Mouse (Mus musculus) kidney, adult 8-10 months (tissue): Measurements from ENCODE around the gene Gm37419.

ENCODE experiments used
- DNase-seq, 2 experiments: peaks; one replicate each; pipeline ENCODE4 v3.0.0; 2022

Gm37419 gene

DNA sequence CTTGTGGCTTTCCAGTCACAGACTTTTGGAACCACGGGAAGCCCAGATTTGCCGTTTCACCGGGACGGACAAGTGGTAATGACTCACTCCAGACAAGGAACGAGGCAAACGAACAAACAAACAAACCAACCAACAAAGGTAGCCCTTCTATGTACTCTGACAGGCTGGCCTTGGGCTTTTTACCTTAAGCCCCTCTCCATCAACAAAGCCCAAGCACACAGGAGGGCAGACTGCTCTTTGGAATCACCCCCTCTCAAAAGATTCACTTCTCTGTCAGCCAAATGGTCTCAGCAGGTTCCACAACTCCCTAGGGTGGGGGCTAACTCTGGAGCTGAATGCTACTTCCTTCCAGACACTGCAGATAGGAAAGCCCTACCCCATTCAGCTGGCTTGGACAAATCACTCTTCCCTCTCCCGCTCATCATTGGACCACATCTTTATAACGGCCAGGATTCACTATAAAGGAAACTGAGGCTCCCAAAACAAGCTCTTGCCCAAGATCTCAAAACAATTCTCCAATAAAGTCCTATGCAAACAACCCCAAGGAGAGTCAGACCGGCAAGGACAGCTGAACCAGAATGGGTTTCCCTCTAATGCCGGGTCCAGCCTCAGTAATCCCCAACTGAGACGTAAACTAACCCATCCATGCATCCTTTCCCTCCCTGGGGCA is 7.9 kb upstream of the Gm37419 start:
- no peak for DNase-seq

DNA sequence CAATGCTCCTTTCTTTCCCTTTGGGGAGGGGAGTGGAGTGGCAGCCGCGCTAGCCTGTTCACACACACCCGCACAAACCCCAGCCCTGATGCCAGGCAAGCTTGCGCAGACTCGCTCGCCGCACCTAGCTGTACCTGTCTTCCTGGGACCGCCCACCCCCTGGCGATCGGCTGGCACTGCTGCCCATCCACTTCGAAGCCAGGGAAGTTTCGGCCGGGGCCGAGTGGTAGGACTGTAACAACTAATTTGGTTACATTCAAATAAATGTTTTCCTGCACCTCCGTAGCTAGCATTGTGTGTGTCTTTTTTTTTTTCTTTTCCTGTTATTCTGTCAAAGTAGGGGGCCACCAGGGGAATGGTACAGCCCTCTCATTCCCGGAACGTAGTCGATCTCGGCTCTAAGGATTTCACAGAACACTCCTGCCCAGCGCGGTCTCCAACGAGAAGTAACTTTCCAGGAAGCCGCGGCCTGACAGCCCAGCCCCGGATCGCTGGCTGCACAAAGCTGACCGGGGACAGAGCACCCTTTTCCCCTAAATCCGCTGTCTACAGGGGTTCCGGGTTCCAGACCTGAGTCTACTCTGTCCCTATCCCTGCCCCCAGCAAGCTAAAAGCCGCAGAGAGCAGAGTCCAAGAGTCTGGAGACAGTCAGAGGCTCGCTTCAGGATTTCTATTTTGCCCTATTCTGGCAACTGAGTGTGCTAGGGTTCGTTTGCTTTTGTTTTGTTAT is 7.1 kb upstream of the Gm37419 start:
- peak in 1 of 2 experiments; percentile 55 for DNase-seq

DNA sequence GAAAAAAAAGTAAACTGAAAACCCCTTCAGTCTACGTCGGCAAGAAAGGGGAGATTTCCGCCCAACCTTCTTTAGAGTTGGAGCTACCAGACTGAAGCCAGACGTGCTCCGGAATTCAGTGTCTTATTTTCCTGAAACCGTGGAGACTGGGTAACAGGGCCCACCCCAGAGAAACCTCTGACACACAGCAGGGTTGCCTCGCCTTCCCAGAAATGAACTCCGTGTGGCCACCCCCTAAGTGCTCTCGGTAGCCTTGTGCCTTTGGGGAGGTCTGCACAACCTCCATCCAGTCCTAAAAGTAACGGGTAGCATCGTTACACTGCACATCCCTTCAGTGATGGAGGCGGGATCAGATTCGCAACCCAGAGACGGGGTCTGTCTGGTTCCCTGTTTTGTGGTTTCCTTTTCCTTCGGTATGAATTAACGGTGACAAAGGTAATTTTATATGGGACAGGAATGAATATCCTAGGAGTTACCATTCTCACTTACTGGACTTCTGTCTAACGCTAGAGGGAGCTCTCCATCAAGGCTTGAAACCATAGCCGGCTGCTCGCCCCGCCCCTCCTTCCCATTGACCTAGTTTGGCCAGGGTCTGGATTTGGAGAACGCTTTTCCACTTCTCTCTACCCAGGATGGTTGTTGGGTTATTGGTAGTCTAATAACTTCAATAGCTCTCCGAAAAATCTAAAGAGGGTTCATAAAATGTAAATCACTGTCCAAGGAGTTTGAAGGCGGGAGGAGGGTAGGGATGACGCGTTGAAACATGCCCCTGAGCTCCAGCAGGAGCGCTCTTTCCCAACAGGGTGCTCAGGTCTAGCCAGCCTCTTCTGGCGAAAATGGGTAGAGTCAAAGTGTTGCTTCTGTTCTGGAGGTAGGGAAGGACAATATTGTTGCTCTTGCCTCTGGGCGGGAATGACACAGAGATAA is 6.1 kb upstream of the Gm37419 start:
- peak; percentile 84 to 89 for DNase-seq

DNA sequence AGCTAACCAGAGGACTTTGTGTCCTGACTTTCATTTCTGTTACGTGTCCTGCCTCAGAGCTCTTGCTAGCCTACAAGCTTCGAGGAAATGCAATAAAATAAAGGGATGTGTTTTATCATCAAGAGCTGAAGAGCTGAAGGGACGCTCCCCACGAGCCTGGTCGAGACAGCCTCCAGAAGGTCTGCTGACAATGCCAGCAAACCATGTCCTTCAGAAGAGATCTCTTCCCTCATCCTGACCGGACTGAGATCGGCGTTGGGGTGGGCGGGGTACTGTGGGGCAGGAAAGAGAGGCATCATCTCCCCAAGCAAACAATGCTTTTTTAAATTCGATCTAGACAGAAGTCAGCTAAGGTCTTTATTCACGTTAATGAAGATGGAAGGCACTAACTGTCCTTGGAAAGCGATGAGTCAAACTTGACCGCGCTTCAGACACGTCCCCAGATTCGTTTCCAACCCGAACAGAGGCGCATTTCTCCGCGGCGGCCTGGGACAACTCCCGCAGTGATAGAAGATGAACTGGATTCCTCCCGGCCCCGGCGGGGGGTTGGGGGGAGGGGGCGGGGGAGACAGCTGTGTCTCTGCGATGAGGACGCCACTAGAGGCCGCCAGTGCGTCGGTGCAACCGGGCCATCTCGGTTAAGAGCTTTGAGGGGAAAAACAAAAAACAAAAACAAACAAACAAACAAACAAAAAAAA is 5.2 kb upstream of the Gm37419 start:
- peak; percentile 60 to 75 for DNase-seq

DNA sequence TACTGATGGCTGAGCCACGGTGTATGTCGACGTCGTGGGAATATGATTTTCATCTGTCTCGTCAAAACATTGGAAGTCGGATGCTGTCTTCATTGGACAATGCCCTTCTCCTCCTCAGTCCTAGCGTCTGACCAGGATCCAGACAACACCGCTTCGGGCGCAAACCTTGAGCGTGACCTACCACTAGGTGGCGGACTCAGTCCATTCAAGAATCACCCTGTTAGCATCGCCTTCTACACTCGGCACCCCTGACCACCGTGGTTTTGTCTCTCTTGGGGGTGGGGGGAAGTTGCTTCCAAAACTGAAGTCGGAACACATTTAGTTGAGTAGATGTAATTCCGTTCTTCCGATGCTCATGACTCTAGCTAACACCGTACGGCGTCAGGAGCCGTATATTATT is 4.1 kb upstream of the Gm37419 start:
- peak; percentile 84 to 95 for DNase-seq

DNA sequence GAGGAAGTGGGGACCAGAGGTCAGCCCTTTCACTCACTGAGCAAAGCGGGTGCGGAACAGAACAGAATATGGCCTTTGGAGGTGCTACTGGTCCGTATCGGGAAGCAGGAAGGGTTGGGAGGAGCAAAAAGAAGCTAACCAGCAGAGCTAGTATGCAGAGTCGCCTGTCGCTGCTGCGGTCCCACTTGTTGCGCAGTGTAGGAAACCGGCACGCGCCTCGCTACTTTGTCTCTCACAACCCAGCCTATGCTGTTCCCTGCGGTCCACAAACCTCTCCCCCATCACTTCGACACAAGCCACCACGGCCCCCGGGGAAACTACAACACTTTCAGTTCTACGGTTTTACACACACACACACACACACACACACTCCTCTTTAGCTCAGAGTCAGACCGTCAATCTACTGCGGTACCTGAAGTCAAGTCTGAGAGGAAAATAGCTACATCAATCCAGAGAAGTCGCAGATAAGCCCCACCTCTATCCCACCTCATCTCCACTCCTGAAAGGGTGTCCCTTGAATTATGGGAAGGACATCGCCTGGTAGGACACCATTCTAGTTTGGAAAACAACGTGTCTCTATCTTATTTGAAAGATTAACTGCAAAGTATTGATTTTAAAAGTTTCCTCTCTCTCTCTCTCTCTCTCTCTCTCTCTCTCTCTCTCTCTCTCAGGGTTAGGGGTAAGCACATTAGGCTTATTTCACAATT is 3.4 kb upstream of the Gm37419 start:
- peak; percentile 56 to 63 for DNase-seq

DNA sequence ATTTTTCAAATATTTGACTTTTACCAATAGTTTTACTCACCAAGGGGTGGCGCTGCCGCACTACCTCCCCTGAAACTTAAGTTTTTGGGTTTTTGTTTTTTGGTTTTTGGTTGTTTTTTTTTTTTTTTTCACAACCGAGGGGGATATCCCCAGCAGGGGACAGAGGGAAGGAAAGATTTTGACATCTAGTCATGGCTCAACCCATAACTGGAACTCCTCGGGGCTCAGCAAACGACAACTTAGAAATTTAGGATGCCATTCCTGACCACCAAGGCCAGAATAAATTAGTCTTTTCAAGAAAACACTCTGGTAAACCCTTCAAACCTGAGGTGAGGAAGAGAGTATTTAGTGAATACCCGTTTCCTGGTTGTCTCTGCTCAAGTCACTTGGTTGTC is 2.8 kb upstream of the Gm37419 start:
- DNase-seq = peak in 1 of 2 experiments; percentile 56

DNA sequence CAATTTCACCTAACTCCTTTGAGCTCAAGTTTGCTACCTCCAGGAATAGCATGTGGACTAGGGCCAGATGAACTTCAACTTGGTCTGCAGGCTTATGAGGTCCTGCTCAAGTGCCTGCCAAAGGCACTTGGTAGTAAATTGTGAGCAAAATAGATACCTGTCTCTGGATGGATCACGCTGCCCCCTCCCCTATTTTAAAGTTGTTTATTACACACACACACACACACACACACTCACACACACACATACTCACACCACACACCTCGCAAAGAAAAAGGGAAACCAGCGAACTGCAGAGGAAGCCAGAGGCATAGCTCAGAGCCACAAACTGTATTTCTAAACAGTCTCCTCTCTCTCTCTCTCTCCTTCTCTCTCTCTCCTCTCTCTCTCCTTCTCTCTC is 2.1 kb upstream of the Gm37419 start:
- DNase-seq = no peak

DNA sequence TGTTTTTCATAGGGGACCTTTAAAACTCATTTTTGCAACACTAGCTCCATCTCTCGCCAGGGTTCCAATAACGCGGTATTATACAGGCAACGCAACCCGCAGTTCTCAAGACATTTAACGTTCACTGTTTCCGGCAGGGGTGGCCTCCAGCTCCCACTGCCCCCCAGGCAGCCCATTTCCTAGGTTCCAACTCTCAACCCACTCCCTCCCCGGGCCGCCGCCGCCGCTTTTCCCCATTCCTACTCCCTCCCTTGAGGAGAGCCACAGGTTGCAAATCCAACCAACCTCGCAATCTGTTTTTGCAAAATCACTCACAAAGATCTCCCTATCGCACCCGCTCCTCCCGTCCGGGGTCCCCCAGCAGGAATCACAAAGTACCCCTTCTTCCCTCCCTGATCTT is 1.4 kb upstream of the Gm37419 start:
- DNase-seq = no peak

DNA sequence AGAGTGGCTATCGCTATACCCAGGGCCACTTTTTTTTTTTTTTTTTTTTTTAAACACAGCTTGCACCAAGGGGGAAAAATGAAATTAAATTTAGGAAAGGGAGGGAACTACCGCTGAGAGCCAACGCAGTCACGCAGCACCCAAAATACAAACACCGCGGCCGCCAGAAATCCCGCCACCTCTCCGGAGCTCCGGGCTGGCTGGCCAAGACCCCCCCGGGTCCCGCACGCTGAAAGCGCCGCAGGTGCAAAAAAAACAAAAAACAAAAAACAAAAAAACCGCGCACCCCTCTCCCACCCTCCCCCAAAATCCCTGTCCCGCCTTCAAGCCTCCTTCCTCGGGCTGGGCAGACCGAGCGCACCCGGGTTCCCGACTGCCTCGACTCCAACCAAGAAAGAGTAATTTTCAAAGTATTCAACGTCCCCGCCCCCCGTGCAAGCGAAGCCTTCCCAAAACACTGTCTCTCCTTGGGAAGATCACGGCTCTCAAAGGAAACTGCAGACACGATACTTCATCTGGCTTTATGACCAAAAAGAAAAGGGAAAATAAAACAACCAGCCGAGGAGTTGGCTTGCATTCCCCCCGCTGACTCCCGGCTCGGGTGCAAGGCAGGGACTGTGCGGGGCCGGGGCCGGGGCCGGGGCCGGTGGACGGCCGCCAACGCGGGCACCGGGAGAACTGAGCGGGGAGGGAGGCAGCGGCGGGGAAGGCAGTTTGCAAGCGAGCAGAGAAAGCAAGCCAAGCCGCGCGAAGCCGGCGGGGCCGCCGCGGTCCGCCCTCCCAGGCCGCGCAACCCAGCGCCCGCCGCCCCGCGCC is 733 bp upstream of the Gm37419 start:
- no peak for DNase-seq

DNA sequence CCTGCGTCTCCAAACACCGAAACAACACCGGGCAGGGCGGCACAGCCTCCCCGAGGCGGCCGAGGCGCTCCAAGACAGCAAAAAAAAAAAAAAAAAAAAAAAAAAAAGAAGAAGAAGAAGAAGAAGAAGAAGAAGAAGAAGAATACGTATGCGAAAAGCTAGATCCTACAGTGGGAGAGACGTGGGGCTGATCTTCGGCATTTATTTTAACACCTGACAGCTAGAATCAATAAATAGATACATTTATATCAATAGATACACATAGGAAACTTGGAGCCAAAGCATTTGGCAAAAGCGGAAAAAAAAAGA is 171 bp upstream of the Gm37419 start:
- DNase-seq = no peak

DNA sequence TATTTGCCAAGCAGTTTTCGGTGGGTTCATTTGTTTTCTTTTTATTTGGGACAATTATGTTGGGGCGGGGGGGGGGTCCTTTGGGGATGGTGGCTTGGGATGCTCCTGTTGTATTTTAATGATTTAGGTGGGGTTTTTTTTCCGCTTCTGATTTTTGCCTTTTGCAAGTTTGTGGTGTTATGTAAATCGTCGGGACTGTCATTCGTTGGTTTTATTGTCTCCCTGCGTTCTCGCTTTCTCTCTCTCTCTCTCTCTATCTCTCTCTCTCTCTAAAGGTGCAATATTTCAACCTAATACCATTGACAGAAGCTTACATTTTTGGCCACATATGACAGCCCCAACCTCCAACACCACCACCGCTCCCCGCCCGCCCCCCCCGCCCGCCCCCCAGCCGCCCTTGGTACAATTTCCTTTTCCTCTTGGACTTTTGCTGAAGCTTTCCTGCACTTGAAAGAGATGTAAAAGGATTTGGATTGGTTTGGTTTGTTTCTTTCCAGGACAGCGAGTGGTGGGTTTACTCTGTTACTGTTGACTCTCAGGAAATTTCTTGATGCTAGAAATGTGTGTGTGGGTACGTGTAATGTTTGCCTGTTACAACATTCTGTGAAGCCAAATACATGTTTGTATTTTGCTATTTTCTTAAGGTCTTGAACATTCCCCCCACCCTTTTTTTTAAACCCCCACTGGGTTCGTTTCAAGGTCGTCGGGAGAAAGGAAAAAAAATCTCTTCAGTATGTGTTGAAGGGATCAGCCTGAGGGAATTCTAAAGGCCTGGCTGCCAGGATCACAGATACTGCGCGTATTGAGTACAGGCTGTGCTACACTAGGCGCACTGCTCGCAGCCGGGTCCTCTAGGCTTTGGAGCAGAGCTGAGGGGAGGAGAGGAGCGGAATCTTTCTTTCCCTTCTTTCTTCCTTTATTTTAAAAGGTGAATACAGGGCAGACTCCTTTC is 1.2 kb downstream of the Gm37419 start:
- no peak for DNase-seq

DNA sequence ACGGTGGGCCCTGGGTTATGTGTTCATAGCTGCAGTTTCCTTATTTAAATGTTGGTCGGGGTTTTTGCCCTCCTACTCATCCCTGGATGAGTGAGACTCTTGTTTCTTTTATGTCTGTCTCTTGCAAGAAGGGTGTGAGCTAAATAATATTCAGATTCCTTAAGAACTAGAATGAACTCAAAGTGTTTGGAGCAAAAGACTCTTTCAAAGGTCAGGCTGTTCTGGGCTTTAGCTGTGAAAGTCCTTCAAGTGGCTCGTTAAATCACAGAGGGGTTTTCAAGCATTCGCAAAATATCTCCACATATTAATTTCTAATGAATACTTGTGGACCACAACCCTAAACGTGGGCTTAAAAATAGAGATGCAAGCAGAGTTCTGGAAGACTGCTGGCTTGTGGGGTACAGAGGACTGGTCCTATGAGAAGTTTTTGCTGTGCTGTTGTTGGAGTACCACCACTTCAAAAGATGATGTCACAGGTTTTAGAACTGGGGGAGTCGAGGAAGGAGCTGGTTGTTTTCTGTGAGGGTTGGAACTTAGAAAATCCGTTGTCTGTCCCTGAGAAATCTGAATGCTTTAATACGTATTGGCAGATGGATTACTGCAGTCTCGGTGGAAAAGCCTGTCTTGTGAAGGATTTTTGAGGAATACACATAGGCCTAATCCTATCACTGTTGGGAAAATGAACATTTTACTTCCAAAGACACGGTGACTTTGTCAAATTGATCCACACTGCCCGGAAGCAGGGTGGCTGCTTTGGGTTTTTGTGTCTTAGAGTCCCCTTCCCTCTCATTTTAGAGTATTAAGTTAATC is 2.1 kb downstream of the Gm37419 start:
- no peak for DNase-seq

DNA sequence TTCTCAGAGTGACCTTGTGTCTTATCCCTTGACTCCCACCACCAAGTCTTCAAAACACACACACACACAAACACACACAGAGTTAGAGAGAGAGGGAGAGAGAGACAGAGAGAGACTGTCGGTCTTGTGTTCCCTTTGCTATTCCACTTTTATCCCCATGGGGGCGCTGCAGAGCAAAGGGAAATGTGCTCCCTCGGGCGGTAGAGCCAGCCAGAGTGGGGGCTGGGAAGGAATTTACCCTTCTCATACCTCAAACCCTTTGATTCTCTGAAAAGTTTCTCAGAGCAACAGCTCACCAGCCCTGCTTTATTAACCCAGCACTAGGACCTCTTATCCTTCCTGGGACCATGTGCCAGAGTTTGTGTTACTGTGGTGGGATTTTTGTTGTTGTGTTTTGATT is 2.9 kb downstream of the Gm37419 start:
- peak; percentile 92 to 97 for DNase-seq

DNA sequence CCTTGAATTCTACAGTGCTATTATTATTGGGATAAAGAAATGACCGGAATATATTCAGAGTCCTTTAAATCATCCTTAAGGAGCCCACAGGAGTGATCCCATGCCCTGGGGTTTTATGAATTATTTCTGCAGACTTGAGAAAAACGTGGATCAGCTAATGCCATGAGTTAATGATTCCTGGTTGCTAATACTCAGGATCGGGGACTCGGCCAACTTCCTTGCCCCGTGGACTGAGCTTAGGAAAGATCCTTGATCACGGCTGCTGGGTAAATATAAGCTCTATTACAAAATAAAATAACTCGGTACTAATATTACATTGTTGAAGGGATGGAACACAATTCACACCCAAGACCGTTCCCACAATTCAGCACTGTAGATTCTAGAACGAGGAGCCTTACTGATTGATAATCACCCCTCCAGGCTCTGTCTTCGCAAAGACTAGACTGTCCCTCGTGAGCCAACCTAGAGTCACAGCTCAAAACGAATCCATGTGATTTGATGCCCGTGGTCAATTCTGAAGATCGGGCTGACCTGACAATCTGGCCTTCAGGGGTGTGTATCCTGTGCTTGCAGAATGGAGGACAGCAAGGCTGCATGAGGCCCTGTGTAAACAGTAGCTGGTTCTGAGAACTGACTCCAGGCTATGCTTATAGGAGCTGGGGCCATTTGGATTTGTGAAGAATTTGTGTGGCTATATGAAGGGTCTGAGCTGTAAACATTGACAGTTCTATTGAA is 3.7 kb downstream of the Gm37419 start:
- DNase-seq = peak; percentile 77 to 80

DNA sequence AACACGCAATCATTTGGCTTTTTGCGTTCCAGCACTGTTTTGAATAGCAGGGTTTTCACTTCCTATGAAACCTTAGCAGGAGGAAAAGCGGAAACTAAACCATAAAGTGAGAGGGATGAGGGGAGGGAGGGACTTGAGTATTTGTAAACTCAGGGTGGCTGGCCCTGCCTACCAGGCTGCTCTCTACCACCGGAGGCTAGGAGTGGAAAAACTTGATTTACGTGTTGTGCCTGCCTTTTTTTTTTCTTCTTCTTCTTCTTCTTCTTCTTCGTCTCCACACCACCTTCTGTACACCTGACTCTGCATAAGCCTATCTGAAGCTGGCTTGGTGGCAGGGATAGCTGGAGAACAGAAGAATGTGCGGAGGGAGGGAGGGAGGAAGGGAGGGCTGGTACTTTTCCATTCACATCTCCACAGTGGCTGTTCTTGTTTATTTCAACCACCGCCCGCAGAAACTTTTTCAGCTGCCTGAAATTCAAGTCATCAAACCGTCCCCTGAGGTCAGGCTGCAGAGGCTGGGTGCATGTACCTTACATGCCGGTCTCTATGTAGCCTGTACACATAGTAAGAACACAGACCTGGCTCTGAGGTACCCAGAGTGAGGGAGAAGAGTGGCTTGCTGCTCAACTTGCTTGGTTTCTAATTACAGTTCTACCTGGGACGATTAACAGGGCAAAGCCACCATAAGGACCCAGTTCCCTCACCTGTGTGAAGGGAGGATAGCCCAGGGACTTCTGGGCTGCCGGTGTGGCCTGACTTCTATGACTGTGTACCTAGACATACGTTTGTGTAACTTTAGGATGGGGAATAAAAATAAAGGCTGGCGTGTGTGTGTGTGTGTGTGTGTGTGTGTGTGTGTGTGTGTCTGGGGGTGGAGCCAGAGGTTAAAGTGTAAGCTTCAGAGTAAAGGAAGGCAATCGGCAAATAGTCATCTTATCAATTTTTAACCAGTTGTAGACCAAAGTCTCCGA is 5.4 kb downstream of the Gm37419 start:
- DNase-seq = peak; percentile 80 to 87

DNA sequence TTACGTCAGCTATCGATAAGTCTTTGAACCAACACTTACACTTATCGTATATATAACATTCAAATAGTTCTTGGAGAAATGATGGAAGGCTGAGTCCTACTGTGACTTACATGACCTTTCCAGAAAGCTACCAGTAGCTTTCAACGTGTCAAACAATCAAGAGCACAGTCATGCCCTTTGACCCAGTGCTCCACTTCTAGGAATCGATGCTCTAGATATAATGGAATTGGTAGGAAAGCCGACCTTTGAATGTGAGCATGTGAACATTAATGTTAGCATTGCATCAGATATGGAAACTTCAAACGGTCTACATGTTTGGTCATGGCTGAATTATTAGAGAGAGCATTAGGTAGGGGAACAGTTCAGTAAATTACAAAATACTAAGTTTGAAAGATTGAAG is 8.1 kb downstream of the Gm37419 start:
- no peak for DNase-seq
